Mouse (Mus musculus) layer of hippocampus, adult 6 months (tissue): Measurements from ENCODE around the gene Pomt1. TPM values are rescaled to one million over a fixed set of nuclear protein-coding genes. Genes with fewer than 3 reads are reported as not detected.

Source experiments
- long read RNA-seq, 2 experiments: library from polyadenylated mRNA; unstranded; transcript quantifications; one replicate each; pipeline ENCODE4 v2.0.0; 2019 to 2020
- polyA plus RNA-seq: library from polyadenylated mRNA; unstranded; fragments of <200 nt; fragmentation: Nextera tagmentation; gene quantifications from 2 replicates; pipeline ENCODE4 v1.2.3, GENCODE M21; 2021

Pomt1 gene
- polyA plus RNA-seq: 10.2 and 11.4 TPM in 2 replicates
- long read RNA-seq, experiment 1, transcript Pomt1-201 (20 exons, 2,918 nt): major isoform, 10 of 14 reads
- long read RNA-seq, experiment 1, partial matches to known transcripts: 2 of 14 reads
- long read RNA-seq, experiment 1, other reads (novel, unspliced or antisense): 2 of 14 reads
- long read RNA-seq, experiment 2, transcript Pomt1-201 (20 exons, 2,918 nt): major isoform, 30 of 44 reads
- long read RNA-seq, experiment 2, partial matches to known transcripts: 5 of 44 reads
- long read RNA-seq, experiment 2, other reads (novel, unspliced or antisense): 8 of 44 reads

DNA sequence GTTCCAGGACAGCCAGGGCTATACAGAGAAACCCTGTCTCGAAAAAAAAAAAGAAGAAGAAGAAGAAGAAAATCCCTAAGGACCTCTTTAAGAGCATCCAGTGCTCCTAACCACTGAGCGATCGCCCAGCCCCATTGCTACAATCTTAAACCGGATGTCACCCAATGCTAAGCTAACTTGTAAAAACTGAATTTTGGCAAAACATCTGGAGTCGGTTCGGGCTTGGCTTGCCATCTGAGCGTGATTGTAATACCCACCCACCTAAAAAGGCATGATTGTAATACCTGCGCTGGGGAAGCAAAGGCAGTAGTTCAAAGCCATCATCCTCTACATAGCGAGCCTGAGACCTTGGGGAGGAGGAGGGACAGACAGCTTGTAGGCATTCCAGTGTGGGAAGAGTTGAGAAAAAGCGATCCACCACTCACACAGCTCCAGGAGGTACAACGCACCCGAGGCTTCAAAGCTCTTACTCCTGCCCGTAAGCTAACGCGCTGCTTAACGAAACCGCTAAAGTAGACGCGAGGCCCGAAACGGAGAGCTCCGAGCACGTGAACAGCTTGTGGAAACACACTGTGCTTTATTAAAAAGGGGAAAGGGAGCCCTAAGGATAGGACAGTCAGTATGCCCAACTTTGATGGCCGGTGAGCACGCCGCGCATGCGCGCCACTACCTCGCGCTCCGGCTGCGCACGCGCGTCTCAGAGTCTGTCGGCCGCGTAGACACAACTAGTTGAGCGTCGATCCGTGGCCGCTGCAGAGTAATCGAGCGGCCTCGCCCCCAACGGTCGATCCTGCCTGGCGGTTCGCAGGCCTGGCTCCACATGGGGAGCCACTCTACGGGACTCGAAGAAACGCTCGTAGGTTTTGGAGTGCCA lies at the start of gene Pomt1:
Pomt1 (plus strand) TSS at position 705 of the 874 bp plus-strand sequence.

DNA sequence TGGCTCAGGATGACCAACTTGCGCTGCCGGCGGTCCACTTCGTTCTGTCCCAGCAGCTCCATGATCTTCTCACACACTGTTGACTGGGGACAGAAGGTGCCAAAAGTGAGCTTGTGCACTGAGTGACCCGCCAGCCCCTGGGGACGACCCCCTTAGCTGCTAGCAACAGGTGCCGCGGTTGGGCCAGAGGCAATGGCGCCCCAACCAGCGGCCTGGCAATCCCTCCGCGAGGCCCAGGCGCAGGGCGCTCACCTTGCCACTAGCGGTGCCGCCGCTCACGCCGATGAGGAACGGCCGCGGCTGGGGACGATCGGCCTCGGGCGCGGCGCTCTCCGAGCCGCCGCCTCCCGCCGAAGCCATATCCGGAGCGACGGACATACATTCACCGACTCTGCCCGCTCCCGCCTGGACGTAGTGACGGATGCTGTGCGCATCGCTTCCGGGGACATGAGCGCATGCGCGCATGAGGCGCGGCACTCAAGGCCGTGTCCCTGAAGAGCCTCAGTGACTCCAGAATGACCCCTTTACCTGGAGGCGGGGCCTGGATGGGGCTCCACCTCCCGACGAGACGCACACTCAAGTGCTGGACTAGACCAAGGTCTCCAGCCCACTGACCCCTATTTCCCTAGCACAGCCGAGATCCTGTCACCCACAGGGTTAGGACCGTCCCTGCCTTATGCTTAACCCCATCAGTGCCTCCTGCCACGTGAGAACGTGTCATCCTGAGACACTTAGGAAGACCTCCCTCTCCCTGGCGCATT lies 23.4 kb downstream of the Pomt1 start, which contains the start of gene Uck1:
Uck1 (minus strand) TSS at position 503 of the 761 bp plus-strand sequence.

DNA sequence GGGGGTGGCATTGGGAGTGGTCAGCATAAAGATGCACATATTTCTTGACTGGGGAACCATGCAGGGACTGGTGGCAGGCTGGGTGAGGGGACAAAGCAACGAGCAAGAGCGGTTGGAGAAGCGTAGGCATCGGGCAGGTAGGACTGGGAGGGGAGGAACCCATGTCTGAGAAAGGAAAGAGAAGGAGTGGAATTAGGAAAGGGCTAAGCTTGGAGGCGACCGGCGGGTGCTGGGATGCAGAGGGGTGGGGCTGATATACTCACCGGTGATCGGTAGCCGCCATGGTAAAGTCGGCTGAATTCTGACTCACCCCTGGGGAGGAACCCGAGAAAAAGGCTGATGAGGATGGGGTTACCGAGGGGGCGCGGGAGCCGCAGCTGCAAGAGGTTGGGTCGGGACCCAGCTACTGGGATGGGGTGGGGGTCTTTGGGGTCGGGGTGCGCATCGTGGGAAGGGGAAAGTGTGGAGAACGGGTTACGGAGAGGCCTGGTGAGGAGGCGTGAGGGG lies 51.0 kb downstream of the Pomt1 start, which contains the start of gene Golga2:
Golga2 (plus strand) TSS at position 51 of the 507 bp plus-strand sequence.

DNA sequence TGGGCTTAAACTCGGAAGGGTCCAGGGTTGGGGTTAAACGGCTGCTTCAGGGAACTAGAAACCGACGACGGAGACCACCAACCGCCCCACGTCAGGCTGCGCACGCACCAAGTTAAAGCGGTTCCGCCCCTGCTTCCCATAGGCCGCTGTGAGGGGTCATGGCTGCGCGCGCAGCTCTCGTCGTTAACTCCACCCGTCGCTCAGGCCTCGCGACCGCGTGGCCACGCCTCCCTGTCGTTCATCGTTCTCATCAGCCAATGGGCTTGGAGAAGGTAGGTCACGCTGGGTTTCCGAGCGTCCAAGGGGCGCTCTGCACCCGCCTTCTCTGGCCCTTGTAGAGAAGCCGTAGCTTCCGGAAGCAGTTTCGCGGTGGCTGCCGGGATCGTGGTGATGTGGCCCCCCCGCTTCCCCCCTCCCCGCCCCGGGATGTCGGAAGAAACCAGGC lies 51.6 kb downstream of the Pomt1 start, which contains the start of gene Swi5:
Swi5 (minus strand) TSS at position 153 of the 445 bp plus-strand sequence.

Other genes with a start within 250 kb of the Pomt1 start
- gene Fam78a, start 151.7 kb upstream of the Pomt1 start, polyA plus RNA-seq: 0.53 and 0.94 TPM in 2 replicates
- 36.7 and 39.3 TPM in 2 replicates for gene Plpp7, start 141.1 kb upstream of the Pomt1 start, polyA plus RNA-seq
- 42.2 and 47.4 TPM in 2 replicates for gene Prrc2b, start 85.5 kb upstream of the Pomt1 start, polyA plus RNA-seq
- gene Uck1, start 23.6 kb downstream of the Pomt1 start, polyA plus RNA-seq: 33.5 and 35.6 TPM in 2 replicates
- gene Golga2, start 50.8 kb downstream of the Pomt1 start, polyA plus RNA-seq: 17.8 and 22.2 TPM in 2 replicates
- gene Swi5, start 51.5 kb downstream of the Pomt1 start, polyA plus RNA-seq: 131 and 165 TPM in 2 replicates
- 19.9 and 28.4 TPM in 2 replicates for gene Ciz1, start 115.7 kb downstream of the Pomt1 start, polyA plus RNA-seq
- gene Dnm1, start 116.7 kb downstream of the Pomt1 start, polyA plus RNA-seq: 198 and 300 TPM in 2 replicates
- gene 1110008P14Rik, start 145.3 kb downstream of the Pomt1 start, polyA plus RNA-seq: 559 and 640 TPM in 2 replicates
- 0.21 and 0.65 TPM in 2 replicates for gene Lcn2, start 151.7 kb downstream of the Pomt1 start, polyA plus RNA-seq
- gene Ptges2, start 159.3 kb downstream of the Pomt1 start, polyA plus RNA-seq: 24.8 and 25.1 TPM in 2 replicates
- 2.0 and 3.3 TPM in 2 replicates for gene Naif1, start 213.9 kb downstream of the Pomt1 start, polyA plus RNA-seq
- 27.1 and 32.0 TPM in 2 replicates for gene Slc25a25, start 214.9 kb downstream of the Pomt1 start, polyA plus RNA-seq